Mouse (Mus musculus) stomach, embryonic 15.5 days (tissue): ENCODE data around the gene Ndufaf3. TPM values are rescaled to one million over a fixed set of nuclear protein-coding genes. Genes with fewer than 3 reads are reported as not detected.

Experiments
- ATAC-seq: fragments of 200-750 bp; cut with Nextera tagmentation; 2 replicates; pipeline ENCODE4 v1.8.0; 2017; ENCODE audit warnings: low read depth, moderate number of reproducible peaks, moderate TSS enrichment; ENCODE audit not compliant: insufficient read depth, low FRiP score
- H3K27ac ChIP-seq: fragments of 300-500 bp; sonication (generic); 2 replicates; pipeline ENCODE4 v1.5.1; 2015; ENCODE audit warnings: mild to moderate bottlenecking, inconsistent platforms
- H3K27me3 ChIP-seq: fragments of 300-500 bp; sonication (generic); replicated peaks from 2 replicates; pipeline ENCODE4 v1.6.1; 2015; ENCODE audit warnings: inconsistent platforms
- H3K36me3 ChIP-seq: fragments of 300-500 bp; sonication (generic); 2 replicates; pipeline ENCODE4 v1.6.1; 2015; ENCODE audit warnings: inconsistent platforms
- H3K4me1 ChIP-seq: fragments of 300-500 bp; sonication (generic); 2 replicates; pipeline ENCODE4 v1.6.1; 2015; ENCODE audit warnings: inconsistent platforms
- H3K4me2 ChIP-seq: fragments of 300-500 bp; sonication (generic); 2 replicates; pipeline ENCODE4 v1.6.1; 2015; ENCODE audit warnings: mild to moderate bottlenecking, inconsistent platforms
- H3K4me3 ChIP-seq: fragments of 300-500 bp; sonication (generic); replicated peaks from 2 replicates; pipeline ENCODE4 v1.5.1; 2015; ENCODE audit warnings: inconsistent platforms
- H3K9ac ChIP-seq: fragments of 300-500 bp; sonication (generic); 2 replicates; pipeline ENCODE4 v1.6.1; 2015; ENCODE audit warnings: inconsistent platforms
- H3K9me3 ChIP-seq: fragments of 300-500 bp; sonication (generic); 2 replicates; pipeline ENCODE4 v1.6.1; 2016; ENCODE audit warnings: inconsistent platforms
- WGBS: fragments of 180-500 bp; shearing (Covaris S2); methylation state at CpG from one replicate; pipeline ENCODE4 v1.1.7; 2015; 5-methylcytosine and 5-hydroxymethylcytosine counted together
- polyA plus RNA-seq: library from polyadenylated mRNA; unstranded; fragments of >200 nt; fragmentation: Nextera tagmentation; extraction: Ambion mirVana; gene quantifications from 2 replicates; pipeline ENCODE4 v1.2.1, GENCODE M21; 2015

Gene Ndufaf3
- polyA plus RNA-seq, 1 experiment from 2014 or later: 38.0 TPM

DNA sequence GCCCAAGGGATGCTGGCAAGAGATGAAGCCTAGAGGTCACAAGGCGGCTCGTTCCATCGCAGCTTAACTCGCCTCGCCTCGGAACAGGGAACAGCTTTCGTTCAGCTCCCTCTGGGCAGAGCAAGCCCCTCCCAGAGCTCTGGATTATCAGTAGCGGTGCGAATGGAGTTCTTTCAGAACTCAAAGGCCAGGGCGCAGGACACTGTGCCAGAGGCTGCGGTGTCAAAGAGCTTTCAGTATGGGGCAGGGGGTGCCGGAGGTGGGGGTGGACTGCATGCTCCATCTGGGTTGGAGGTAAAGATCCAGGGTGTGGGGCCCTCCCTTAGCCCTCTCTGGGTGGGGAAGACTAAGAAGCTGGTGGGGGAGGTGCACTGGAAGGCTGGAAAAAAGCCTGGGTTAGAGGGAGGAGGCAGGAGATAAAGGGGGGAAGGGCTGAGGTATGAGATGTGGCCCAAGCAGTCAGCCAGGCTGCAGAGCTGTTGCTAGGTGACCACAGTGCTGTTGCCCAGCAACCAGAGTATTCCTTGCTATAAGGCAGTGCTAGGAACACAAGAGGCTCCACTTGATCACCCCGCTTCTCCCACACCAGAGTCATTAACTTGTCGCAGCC, 20.4 kb upstream of the Ndufaf3 start:
- H3K4me3 ChIP-seq: peak overlapping the region; percentile 8; the same call in 1 of the 2 replicates
- no peak overlapping the region for H3K9ac ChIP-seq
- H3K4me1 ChIP-seq: peaks cover 17% of the 10 kb centered on the region
- H3K9me3 ChIP-seq: no peaks in the 10 kb centered on the region
- ATAC-seq: peak; percentile 93
- WGBS: 7% methylated on average over 14 of the region's 14 CpGs
- peak overlapping the region; percentile 61; the same call in 1 of the 2 replicates for H3K27ac ChIP-seq
- peak overlapping the region; percentile 35 for H3K4me2 ChIP-seq
- no peaks in the 10 kb centered on the region for H3K36me3 ChIP-seq
- H3K27me3 ChIP-seq: no peaks in the 10 kb centered on the region

DNA sequence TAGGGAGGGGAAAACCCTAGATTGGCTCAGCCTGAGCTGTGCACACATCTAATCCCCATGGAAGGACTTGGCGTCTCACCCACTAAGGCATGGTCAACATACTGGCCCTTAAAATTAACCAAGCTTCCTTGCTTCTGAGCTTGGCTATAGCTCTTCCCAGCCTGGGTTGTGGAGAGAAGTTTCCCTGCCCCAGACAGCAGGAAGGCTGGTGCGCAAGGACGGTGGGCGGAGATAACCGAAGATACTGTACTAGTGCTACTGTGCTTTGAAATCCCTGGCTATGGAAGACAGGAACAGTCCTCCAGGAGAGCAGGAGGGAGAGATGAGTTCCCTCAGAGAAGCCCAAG, 12.1 kb upstream of the Ndufaf3 start:
- no peak for ATAC-seq
- H3K4me3 ChIP-seq: peak overlapping the region; percentile 77
- H3K9me3 ChIP-seq: no peaks in the 10 kb centered on the region
- peak overlapping the region; percentile 92 for H3K27ac ChIP-seq
- H3K4me1 ChIP-seq: peaks cover 24% of the 10 kb centered on the region
- WGBS: 53% methylated on average over 5 of the region's 5 CpGs
- H3K4me2 ChIP-seq: peak overlapping the region; percentile 80
- H3K9ac ChIP-seq: peak overlapping the region; percentile 71
- peaks cover 13% of the 10 kb centered on the region for H3K36me3 ChIP-seq
- no peaks in the 10 kb centered on the region for H3K27me3 ChIP-seq

DNA sequence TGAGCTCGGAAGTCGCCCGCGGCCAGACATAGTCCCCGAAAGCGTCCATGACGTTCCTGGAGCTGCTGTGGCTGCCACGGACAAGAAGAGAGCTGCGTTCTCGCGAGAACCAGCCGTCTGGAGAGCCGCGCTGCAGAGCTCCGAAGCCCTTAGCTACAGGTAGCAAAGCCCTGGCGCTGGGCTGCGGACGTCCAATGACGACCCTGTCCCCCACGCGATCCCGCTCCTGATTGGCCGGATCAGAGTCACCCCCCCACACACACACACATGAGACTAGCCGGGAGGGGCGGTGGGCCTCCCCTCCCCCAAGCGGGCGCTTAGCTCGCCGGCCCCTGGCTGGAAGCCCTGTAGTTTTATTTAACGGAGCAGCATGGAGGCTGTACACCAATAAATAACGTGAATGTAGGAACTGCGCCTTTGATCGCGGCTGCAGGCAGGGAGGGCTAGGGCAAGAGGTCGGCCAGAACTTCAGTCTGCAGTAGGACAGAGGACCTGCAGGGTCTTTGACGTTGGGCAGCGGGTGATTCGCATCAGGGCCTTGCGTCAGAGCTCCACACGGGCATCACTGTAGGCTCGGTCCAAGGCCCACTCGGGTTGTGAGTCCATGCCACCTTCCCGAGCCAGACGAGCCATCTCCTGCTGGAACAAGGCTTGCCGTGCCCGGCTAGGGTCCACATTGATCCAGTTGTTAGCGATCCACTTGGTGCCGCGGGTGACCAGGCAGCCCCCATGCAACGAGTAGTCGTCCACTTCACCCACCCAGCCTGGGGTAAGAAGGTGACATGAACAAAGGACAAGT, 11.5 kb upstream of the Ndufaf3 start, which contains the start of gene Wdr6:
Gene Wdr6, minus strand, starts transcription at position 195 of the 799 bp plus-strand sequence.
- Histone ChIP-seq H3K9me3 (no peaks in the 10 kb centered on the region), H3K4me2 (peak within 1 kb of the TSS; percentile 80), H3K27ac (peak within 1 kb of the TSS; percentile 92), H3K36me3 (peaks cover 13% of the 10 kb centered on the region), H3K4me1 (peaks cover 24% of the 10 kb centered on the region), H3K4me3 (peak within 1 kb of the TSS; percentile 77), H3K9ac (peak within 1 kb of the TSS; percentile 71), H3K27me3 (no peaks in the 10 kb centered on the region)
- 4% methylated on average over 51 of the region's 51 CpGs for WGBS
- peak; percentile 97 for ATAC-seq

DNA sequence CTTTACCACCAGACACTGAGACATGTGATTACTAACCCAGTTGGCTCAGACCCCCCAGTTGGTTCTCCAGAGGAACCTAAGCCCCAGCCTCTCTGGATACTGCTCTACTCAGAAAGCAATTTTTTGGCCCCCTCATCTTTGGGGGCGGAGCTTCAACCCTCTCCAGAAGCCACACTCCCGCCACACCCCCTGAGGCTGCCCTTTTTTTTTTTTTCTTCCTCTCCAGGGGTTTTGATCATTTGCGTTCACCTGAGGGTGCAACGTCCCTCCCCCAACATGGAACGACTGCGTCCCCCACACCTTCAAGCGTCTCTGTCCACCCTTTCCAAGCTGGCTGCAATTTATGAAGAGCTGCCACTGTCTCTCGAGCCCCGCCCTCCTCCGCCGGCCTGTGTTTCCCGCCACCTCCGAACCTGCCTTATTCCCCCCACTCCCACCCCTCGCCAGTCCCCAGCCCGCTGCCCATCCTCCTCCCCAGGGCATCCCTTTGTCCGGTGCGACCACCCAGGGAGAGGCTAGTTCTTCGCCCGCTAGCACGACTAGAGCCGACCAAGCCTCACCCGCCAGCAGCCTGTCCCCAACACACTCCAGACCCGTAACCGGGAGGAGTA, 10.8 kb upstream of the Ndufaf3 start:
- H3K9me3 ChIP-seq: no peaks in the 10 kb centered on the region
- peak overlapping the region; percentile 77 for H3K4me3 ChIP-seq
- H3K27ac ChIP-seq: peak overlapping the region; percentile 92
- no peak for ATAC-seq
- peak overlapping the region; percentile 80 for H3K4me2 ChIP-seq
- WGBS: under 1% methylated on average over 24 of the region's 24 CpGs
- peaks cover 19% of the 10 kb centered on the region for H3K36me3 ChIP-seq
- peaks cover 26% of the 10 kb centered on the region for H3K4me1 ChIP-seq
- peak overlapping the region; percentile 71 for H3K9ac ChIP-seq
- no peaks in the 10 kb centered on the region for H3K27me3 ChIP-seq

DNA sequence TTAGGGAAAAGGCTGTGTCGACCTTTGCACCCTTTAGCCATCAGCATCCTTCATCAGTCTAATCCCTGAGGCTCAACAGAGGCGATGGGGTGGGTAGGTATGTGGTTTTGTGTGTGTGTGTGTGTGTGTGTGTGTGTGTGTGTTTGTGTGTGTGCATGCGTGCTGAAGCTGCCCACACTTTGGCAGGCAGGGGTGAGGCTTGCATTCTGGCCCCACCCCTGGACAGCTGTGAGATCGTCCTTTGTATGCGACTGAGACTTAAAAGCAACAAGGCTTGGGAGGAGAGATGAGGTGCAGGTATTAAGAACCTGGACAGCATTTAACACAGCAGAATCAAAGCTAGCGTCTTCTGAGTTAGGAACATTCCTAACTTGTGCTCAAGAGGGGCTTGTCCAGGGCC, 9.8 kb upstream of the Ndufaf3 start:
- H3K4me3 ChIP-seq: peak overlapping the region; percentile 77
- peaks cover 28% of the 10 kb centered on the region for H3K36me3 ChIP-seq
- ATAC-seq: no peak
- H3K9ac ChIP-seq: no peak overlapping the region
- H3K4me1 ChIP-seq: peaks cover 26% of the 10 kb centered on the region
- H3K4me2 ChIP-seq: peak overlapping the region; percentile 80
- H3K9me3 ChIP-seq: no peaks in the 10 kb centered on the region
- 31% methylated on average over 6 of the region's 6 CpGs for WGBS
- no peaks in the 10 kb centered on the region for H3K27me3 ChIP-seq
- no peak overlapping the region for H3K27ac ChIP-seq

DNA sequence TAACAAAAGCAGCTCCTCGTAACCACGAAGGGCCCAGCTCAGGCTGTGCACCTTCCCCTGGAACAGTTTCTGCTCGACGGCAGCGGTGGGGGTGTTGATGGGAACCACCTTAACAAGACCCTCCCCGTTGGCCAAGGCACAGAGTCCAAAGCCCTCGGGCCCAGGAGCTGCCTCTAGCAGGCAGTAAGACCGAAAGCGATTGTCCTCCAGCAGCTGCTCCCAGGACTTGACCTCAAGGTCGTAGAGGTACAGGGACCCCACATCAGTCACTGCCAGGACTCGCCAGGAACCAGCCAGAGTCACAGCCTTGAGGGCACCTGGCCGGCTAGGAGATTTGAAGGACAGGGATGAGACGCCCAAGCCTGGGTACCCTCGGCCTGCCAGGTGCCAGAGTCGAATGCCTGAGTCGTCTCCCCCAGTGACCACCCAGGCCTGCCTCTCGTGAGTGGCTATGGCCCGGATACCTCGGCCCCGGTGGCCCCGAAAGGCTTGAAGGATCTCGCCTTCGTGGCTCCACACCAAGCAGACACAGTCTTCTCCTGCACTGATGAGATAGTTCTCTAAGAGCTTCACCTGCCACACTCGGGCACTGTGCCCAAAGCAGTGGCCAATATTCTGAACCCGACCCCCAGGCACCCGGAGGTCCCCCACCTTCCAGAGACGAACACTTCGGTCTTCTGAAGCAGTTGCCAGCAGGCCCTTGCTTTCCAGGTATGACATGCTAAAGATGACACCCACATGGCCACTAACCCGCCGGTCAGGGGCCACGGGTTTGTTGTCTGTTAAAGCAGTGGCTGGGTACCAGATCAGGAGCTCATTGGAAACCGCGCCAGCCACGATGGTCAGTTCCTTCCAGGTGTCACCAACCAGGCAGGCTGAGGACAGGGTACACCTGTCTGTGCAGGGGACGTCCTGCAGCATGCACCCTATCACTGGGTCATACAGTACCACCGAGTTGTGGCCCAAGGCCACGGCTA, 8.4 kb upstream of the Ndufaf3 start:
- peaks cover 29% of the 10 kb centered on the region for H3K4me1 ChIP-seq
- no peaks in the 10 kb centered on the region for H3K9me3 ChIP-seq
- no peaks in the 10 kb centered on the region for H3K27me3 ChIP-seq
- 76% methylated on average over 37 of the region's 37 CpGs for WGBS
- no peak overlapping the region for H3K4me3 ChIP-seq
- no peak overlapping the region for H3K27ac ChIP-seq
- H3K4me2 ChIP-seq: no peak overlapping the region
- no peak overlapping the region for H3K9ac ChIP-seq
- ATAC-seq: no peak
- peaks cover 36% of the 10 kb centered on the region for H3K36me3 ChIP-seq

DNA sequence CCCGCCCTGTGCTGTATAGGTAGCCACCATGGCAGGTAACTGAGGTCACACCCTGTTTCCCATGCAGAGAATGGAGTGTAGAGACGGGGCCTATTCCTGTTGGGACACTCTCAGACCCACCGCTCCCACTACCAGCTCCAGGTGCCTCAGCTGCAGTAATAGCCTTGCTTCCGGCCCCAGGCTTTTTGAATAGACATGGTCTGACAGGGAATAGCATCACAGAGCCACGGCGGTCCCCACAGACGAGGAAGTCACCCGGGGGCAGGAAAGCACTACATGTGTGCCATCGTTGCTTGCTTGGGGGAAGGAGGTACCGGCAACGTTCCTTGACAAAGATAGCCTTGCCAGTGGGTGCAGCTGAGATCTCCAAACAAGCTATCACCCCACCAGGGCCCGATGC, 7.7 kb upstream of the Ndufaf3 start:
- Histone ChIP-seq H3K4me1 (peaks cover 36% of the 10 kb centered on the region), H3K36me3 (peaks cover 36% of the 10 kb centered on the region)
- 90% methylated on average over 12 of the region's 12 CpGs for WGBS

DNA sequence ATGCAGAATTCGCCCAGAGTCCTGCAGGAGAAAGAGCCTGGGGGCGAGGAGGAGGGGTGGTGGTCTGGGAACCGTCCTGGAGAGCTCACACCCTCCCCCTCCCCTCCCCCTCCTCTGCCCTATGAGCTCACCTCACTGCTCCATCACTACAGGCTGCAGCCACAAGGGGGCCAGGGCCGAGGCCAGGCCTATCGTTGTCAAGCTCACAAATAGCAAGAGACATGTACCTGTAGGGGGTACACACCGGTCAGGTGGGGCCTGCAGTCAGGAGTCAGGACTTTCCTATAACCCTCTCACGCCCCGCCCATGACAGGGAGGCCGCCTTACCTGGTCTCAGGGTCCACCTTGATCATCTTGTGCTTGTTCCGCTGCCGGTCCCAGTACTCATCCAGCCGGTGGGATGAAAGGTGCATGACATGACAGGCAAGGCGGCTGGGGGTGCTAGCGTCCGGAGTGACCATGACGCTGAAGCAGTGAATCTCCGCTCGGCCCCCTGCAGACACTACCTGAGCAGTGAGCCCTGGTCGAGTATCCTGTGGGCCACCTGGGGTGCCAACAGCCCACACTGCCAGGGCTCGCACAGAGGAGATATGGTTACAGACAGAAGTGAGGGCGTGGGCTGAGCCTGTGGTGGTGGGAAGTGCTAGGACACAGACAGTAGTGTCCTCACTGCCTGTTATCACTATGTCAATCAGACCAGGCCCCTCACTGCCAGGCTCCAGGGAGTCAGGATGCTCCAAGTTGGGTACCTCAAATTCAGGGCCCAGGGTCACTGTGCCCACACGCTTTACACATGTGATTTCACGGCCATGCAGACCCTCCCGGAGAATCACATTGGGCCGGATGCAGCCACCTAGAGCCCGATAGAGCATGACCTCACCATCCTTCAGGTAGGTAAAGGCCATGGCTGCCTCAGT, 6.8 kb upstream of the Ndufaf3 start:
- H3K4me2 ChIP-seq: no peak overlapping the region
- H3K9ac ChIP-seq: no peak overlapping the region
- no peaks in the 10 kb centered on the region for H3K9me3 ChIP-seq
- no peak overlapping the region for H3K27ac ChIP-seq
- H3K27me3 ChIP-seq: no peaks in the 10 kb centered on the region
- 50% methylated on average over 26 of the region's 26 CpGs for WGBS
- no peak for ATAC-seq
- peaks cover 36% of the 10 kb centered on the region for H3K4me1 ChIP-seq
- H3K36me3 ChIP-seq: peaks cover 36% of the 10 kb centered on the region
- no peak overlapping the region for H3K4me3 ChIP-seq

More for the DNA sequence above, 7.7 kb upstream of the Ndufaf3 start:
- no peak for ATAC-seq
- H3K27me3 ChIP-seq: no peaks in the 10 kb centered on the region
- no peak overlapping the region for H3K9ac ChIP-seq
- H3K9me3 ChIP-seq: no peaks in the 10 kb centered on the region
- no peak overlapping the region for H3K4me3 ChIP-seq
- no peak overlapping the region for H3K27ac ChIP-seq
- H3K4me2 ChIP-seq: no peak overlapping the region

DNA sequence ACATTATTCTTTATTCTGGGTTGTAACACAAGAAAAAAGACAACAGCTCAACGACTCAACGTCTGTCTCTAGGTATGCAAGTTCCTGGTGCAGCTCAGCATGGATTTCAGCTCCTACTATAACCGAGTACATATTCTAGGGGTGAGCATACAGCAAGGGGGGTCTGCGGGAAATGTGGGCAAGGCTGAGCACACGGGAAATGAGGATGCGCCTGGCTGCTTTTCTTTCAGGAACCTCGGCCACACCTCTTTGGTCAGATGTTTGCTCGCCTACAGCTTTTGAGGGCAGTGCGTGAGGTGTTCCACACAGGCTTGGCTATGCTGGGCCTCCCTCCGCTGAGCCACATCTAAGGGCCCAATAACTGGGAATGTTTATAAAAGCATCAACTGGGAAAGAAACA, 5.1 kb upstream of the Ndufaf3 start:
- ATAC-seq: no peak

DNA sequence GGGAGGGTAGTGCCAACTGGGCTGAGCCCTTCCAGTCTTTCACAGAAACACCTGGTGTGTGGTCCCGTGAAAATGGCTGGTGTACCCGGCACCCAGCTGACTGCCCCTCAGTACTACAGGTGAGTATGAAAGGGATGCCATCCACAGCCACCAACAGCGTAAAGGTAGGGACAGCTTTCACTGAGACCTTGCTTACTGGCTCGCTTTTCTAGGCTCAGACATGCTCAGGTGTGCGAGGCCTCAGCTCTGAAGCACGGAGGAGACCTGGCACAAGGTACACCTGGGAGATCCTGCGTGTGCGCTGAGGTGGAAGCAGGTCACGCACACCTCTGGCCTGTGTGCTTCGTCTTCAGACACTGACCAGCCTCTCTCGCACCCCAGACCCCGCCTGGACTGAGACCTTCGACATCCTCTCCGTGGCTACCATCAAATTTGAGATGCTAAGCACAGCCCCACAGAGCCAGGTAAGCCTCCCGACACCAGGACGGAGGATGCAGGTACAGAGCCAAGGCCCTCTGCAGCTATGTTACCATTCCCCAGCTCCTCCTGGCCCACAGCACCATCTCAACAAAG, 4.3 kb upstream of the Ndufaf3 start:
- Histone ChIP-seq H3K27ac (no peak overlapping the region), H3K27me3 (no peaks in the 10 kb centered on the region), H3K4me3 (no peak overlapping the region), H3K4me2 (no peak overlapping the region), H3K4me1 (peaks cover 30% of the 10 kb centered on the region), H3K36me3 (peaks cover 36% of the 10 kb centered on the region), H3K9ac (no peak overlapping the region), H3K9me3 (no peaks in the 10 kb centered on the region)
- 92% methylated on average over 16 of the region's 16 CpGs for WGBS
- no peak for ATAC-seq

More for the DNA sequence above, 5.1 kb upstream of the Ndufaf3 start:
- H3K27ac ChIP-seq: no peak overlapping the region
- H3K9ac ChIP-seq: no peak overlapping the region
- WGBS: 77% methylated on average over 10 of the region's 10 CpGs
- no peak overlapping the region for H3K4me2 ChIP-seq
- no peaks in the 10 kb centered on the region for H3K27me3 ChIP-seq
- no peaks in the 10 kb centered on the region for H3K9me3 ChIP-seq
- no peak overlapping the region for H3K4me3 ChIP-seq
- peaks cover 37% of the 10 kb centered on the region for H3K4me1 ChIP-seq
- peaks cover 36% of the 10 kb centered on the region for H3K36me3 ChIP-seq
